Mouse (Mus musculus) retina, postnatal 1 day (tissue): ENCODE data around the gene Rora.

Experiments
- DNase-seq: peaks from one replicate; pipeline ENCODE4 v3.0.0-alpha.2; 2012

The Rora gene

DNA sequence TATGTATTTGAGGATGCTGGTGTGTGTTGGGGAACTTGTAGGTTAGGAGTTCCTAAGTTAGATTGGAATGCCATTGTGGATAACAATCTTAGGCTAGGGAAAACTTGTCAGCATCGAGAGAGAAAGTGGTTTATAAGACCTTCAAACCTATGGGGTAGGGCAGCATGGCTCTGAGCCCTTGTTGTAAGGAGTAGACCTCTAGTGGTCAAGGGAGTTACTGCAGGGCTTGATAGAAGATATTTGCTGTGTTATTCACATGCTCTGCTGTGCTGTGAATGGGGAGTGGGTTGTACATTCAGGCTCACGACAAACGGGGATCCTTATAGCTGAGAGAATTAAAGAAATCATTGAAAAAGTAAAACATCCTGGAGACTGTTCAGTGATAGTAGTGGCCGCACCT, 35.8 kb downstream of the Rora start:
- DNase-seq, result peak; percentile 83

DNA sequence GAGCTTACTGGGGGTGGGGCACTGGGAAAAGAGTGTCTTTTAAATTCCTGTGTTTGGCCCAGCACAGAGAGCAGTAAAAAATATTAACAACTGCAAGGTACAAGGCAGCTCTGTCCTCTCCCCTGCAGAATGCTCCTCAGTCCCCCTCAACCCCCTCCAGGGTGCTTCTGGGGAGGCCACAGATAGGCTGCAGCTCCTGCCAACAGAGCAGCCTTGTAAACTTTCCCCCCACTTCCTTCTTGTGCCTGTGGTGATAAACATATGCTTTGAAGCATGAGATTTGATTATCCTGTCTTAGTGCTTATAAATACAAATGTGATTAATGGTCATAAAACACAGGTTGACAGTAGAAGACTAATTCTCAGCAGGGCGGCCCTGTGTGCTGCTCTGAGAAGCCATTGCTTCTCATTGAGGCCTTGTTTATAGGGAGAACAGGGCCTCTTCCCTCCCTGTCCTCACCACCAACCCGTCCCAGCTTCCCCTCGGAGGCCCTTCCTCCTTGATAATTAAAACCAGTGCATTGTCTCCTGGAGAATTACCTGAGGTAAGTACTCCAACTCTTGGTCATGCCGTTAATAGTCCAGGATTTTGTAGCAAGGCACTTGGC, 41.4 kb downstream of the Rora start:
- DNase-seq, result peak; percentile 82

DNA sequence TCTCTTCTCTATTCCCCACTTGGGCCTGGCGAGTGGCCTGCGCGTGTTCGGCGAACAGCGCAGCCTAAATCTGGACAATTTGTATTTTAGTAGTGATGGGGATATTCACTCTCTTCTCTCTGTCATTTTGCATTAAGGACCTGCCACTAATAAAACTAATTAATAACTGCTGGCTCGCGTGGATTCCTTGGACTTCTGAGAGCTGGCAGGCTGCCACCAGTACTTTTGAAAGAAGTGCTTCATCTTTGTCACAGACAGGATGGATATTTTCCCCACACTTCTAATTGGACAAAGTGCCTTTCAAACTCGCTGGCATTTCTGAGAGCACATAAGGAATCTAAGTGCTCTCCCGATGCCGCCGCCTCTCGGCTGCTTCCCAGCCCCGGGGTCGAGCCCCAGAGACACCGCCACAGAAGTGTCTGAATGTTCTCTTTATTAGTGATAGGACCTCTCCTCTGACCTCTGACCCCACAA, 41.9 kb downstream of the Rora start:
- DNase-seq, result peak; percentile 95

DNA sequence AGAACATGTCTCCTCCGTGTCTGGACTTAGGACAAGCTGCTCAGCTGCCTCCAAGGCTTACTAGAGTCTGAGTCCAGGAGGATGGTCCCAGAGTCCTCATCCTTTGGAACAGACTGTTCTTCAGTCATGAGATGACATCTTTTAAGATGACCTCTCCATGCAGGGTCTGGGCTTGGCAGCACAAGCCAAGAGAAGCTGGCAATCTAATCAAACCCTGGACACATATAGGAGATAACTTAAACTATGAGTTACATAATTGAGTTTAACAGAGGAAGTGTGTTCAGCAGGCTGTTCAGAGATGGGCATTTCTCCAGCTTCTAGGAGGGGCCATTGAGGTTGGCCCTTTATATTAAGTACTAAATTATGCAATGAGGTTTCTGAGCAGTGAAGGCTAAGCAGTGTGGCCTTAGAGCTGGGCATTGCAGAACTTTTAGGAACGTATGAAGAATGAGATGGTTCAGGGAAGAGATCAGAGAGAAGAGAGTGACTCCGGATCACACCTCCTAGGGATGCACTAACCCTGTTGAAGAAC, 42.9 kb downstream of the Rora start:
- no peak for DNase-seq

DNA sequence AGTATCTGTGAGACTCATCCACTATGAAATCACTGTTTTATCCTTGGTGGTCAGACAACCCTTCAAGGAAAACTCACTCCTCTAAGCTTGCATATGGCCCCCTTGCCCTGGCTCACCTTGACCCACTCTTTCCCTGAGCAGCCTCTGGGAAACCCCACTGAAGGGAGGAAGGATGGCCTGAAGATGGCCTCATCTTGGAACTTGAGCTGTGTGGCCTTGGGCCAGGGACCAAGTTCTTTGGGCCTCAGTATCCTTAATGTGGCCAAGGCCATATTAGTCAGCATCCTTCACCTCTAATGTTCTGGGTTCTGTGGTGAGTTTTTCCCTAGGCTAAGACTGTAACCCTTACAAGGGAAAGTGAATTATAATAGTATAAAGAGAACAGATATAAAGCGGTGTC, 45.8 kb downstream of the Rora start:
- DNase-seq, result no peak

DNA sequence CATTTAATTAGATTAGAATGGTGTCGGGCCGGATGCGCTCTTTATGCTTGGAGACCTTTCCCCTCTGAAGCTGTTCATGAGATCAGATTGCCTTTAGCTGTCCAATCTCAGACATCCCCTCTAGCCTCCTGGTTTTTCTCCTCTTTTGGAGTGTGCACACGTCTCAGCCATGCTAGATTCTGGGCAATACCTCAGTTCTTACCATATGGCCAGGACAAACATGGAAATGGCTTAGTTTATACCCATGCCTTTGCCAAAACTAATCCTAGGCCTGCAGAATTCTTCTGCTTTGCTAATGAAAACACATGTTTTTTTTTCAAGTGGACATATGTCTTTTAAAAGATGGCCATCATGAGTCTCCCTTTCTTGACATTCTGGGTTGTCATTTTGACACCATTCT, 46.3 kb downstream of the Rora start:
- no peak for DNase-seq

DNA sequence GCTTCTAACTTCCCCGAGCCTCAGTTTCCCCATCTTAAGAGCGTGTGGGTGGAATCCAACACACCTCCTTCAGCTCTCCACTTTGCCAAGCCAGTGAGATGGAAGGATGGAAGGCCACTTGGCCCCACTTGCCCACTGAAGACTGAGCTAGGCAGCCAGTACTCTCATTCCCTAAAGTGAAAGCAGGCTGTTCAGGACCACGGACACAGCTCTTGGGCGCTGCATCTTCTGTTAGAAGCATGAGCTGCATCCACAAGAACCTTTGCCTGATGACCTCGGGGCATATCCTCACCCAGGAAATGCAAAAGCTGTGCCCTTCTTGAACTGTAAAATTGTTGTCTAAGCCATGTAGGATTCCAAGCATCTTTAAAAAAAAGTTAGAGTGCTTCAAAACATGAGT, 54.0 kb downstream of the Rora start:
- no peak for DNase-seq

DNA sequence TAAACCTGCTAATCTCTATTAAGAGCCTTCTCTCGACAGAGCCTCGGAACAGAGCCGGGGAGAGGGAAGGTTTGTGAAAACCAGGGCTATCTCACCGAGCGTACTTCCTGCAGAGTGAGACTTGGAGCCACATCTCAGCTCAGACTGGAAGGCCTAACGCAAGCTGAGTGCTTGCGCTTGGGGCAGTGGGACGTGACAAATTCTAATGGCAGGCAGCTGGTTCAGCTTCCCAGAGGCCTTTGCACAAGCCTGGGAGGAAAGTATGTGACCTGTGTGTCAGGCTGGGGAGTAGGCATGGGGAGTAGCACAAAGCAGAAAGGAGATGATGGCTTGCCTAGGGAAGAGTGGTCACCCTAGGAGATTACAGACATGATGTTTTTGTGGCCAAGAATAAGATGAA, 55.6 kb downstream of the Rora start:
- peak; percentile 73 for DNase-seq

DNA sequence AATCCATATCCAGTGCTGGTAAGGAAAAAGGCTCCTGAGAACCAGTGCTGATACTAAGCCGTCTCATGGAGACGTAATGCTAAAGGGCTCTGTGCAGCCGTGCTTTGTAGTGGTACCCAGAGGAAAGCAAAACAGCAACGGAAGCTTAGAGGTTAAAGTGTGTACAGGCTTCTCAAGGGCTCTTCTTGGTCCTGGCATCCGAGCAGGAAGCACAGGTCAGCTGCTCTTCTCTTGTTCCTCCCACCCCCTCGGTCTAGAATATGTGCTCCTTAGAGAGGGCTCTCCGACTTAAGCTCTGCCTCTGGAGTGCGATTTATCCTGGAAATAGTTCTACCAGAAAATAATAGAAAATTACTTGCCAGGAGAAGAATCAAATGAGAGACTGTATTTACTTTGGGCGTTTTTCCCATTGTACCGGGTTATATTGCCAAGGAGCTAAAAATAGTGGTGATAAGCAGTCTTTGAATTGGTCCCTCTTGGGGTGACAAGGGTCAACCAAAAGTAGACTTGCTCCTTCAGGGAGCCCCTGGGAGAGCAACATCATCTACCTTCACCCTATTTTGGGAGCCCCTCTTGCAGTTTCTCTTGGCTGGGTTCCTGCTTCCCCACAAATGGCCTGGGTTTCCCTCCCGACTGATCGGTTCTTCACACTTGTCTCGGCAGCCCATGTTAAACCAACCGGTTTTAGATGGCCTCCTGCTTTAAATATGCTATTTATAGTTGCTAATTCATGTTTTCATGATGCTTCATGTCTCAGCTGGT, 57.5 kb downstream of the Rora start:
- no peak for DNase-seq

DNA sequence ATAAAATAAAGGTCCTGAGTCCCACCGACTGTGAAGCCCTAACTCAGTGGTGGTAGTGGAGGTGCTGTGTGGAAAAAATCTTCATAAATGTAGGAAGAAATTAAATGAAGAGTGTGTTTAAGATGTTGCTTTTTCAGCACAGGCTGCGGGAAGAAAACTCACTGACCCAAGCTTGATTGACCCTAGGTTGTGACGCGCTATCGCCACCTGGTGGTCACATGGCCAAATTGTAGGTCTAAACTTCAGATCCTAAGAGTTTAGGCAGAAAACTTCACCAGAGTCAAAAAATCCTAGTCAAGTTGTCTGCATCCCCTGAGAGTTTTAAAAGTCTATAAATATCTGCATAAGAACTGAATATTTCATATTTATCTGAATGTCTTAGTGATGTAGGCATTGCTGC, 63.4 kb downstream of the Rora start:
- no peak for DNase-seq

DNA sequence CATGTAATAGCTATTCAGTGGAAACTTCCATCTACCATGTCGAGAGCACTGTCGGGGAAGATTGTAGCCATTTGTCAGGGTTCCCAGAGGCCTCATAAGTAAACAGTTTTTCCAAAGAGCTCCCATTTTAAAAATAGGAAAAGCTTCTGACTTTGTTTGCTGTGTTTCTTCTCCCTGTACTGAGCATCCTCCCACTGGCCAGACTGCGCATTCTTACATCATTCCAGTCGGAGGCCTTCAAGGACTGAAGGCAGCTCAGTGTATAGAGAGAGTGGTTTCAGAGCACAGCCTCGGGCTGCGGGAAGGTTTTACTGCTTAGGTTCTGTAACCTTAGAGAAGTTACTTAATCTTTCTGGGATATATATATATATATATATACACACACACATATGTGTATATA, 64.8 kb downstream of the Rora start:
- no peak for DNase-seq

DNA sequence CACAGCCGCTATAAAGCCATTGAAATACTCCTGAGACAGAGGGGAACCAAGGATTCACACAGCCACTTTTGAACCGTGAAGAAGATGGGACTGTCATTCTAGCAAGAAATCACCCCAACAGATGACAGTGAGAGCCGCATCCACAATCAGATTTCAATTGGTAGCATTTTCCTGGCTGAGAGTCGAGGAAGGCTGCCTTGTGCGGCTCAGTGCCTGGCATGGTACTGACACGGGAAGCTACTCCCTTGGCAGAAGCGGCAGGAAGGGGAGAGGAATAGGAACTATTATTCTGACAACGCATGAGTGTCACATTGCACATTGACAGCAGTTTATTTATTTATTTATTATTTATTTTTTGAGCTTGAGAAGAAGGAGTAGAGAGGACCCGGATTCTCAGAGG, 65.7 kb downstream of the Rora start:
- no peak for DNase-seq

DNA sequence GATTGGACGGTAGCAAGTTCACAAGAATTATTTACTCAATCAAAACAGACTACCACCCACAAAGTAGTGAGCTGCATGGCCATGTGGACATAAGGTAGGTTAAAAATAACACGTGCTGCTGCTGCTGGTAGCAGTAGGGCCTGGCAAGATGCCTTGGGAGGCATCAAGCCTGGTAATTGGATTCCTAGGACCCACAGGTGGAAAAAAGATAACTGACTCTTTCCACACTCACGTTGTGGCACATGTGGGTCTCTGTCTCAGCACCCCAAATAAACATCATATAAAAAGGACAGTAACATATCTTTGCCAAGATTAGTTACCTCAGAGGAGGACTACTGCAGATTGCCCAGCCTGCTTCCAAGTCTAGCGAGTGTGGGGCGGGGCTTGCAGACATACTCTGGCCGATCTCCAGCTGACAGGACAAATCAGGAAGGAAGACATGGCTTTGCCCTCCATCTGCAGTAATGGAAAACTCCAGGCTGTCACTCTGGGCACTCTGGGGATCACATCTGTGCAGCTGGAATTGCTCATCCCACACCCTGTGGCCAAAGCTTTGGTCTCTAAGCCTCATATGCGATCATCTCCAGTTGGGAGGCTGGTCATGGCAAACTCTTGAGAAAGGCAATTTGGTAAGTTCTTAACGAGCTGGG, 71.2 kb downstream of the Rora start:
- no peak for DNase-seq

DNA sequence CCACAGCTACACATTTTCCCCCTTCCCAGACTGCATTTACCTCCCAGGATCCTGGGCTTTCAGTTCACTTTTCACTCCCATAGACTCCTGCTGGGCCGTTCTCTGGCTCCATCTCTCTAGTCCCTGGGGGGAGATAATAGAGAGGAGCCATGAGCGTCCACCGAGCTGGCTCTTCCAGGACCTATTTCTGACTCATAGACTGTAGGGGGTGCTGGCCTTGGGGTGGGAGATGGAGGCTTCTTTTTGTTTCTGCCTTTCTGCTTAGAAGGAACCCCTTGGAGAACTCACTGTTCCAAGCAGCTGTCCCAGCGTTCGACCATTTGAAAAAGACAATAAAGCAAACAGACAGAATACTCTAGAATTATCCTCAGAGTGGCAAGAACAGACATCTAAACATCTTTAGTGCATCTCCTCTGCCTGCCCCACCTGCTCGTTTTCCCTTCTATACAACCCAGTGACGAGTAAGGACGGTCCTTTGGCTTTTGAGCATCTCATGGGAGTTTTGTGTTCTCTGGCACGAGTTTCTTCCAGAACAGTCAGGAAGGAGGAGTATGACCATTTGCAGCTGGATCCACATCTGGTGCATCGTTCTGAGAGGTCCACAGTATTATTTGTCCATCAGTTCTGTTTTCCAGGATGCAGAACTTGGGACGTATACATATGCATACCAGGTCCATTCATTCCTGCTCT, 73.7 kb downstream of the Rora start:
- no peak for DNase-seq

DNA sequence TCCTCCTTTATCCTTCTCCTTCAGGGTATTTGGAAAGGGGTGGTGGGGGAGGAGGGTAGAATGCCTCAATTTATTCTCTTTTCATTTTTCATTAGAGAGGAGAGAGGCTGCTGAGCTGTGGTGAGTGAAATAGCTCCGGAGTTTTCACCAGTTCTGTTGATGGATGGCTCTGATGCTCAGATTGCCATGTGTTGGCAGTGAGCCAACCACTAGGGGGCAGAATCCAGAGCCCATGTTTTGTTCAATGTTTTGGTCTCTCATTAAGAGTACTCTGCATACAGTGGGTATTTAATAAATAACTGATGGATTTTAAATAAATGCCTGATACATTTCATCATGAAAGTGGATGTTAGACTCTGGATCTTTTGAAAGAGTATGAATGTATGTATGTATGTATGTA, 77.9 kb downstream of the Rora start:
- peak; percentile 16 for DNase-seq

DNA sequence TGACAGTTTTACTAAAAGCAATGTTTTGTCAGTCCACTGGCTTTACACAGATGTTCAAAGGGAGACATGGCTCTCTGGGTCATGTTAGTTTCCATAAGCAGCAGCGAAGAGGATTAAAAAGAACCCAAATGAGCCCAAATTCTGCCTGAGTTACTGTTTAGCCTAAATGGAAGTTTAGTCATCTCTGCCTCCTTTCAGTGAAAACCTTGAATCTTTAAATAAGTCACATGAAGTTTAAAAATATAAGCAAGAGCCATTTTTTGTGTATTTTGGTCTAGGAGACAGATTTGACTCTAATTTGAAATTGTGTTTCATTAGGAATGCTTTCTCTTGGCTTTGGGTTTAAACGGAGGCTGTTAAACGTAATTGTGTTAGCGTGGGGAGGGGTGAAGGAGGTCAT, 79.3 kb downstream of the Rora start:
- DNase-seq, result no peak

DNA sequence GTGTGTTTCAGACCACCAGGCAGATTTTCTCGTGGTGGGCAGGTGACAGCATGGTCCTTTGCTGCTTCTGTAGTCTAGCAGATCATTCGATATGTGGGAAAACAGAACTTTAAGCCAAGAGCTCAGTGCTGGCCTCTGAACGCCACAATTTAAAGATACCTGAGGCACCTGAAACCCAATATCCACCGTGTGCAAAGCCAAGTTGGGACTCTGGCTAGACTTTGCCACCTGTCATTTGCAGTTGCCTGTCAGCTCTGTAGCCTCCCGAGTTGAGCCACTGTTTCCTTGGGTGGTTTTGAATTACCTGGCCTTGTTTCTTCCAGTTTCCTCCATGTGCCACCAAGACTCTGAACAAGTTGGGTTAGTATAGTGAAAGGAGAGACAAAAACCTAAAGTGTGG, 82.3 kb downstream of the Rora start:
- DNase-seq, result no peak

DNA sequence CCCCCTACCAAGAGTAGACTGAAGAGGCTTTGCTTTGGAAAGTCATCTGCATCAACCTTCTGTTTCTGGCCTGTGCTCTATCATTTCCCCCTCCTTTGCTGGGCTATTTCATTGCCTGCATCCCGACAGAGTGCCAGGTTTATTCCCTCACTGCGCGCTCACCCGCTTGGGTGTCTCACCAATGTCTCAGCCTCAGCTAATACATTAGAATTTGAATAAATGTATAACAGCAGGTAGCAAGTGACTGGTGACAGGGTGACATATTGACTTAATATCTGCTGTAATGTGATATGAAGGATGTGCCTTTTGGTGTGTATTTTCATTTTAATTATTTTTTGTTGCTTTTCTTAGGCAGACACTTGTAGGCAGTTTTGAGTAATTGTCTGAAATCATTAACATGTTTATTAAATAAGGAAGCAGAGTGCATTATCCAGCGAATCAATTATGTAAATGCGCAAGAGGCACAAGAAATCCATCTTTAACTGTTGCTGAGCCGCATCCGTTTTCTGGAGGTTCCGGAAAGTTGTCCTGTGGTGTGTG, 83.7 kb downstream of the Rora start:
- DNase-seq, result no peak

DNA sequence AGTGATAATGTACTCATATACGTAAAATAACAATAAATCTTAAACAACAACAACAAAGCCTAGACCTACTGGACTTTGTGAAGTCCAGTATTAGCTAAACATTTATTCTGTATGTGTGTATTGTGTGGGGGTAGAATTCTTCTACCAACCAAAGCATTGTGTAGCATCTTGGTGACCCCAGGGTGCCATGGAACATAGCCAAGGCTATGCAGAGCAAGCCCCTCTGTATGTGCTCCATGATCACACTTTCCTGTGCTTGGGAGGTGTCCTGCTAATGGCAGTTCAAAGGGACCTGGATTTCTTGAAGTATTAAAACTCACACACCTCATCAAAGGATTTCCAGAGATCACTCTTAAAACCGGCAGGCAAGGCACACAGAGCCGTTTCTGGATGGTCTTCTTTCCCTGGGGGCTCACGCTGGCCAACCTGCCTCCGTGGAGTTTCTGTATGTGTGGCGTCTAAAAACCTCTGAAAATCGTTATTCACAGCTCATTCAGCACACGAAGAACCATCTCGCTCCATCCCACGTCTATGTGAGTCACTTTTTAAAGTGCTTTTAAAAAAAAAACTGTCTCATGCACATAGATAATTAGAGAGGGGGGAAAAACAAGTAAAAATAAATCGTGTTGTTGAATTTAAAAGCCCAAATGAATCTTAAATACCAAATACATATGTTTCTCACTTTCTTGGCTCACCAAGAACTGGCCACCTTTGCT, 92.5 kb downstream of the Rora start:
- no peak for DNase-seq

DNA sequence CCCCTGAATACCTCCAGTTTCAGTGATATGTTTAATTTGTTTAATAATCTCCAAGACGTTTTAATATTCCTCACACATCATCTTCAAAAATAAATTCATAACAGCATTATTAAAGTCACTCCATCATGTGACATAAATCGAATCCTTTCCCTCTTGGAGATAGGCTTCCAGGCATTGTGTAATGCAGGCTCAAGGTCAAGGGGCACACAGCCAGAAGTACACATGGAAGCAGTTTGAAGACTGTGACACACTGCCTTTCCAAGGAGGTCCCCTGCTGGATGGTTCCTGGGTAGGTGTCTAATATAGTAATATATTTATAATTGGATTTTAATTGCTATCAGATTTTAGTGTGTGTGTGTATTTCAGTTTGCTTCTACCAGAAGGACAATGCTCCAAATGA, 103.4 kb downstream of the Rora start:
- DNase-seq, result no peak

DNA sequence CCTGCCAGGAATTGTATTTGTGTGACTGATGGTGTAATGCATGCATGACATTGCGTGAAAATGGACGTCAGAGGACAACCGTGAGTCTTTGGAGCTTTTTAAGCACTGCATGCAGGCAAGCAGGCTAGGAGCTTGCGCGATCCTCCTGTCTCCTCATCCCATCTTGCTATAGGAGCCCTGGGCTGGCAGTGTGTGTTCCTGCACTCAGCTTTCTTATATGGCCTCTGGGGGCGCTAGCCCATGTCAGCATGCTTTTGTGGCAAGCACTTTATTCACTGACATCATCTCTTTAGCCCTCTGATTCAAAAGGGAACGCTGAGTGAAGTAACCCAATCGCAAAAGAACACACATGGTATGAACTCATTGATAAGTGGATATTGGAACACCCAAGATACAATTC, 105.7 kb downstream of the Rora start:
- DNase-seq, result peak; percentile 49

DNA sequence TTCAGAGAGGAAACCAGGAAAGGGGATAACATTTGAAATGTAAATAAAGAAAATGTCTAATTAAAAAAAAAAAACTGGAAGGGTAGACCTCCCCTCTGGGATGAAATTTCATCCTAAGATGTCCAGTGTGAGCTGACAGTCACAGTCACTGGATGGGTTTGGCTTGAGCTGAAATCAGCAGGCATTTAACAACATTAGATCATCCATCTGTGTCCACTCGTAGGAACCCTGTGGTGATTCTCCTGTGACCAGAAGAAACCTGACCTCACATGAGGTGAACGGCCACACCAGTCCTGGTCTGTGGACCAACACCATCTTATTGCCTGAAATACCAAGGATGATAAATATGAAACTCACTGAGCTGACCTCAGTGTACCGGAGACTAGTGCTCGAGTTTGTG, 106.7 kb downstream of the Rora start:
- no peak for DNase-seq

DNA sequence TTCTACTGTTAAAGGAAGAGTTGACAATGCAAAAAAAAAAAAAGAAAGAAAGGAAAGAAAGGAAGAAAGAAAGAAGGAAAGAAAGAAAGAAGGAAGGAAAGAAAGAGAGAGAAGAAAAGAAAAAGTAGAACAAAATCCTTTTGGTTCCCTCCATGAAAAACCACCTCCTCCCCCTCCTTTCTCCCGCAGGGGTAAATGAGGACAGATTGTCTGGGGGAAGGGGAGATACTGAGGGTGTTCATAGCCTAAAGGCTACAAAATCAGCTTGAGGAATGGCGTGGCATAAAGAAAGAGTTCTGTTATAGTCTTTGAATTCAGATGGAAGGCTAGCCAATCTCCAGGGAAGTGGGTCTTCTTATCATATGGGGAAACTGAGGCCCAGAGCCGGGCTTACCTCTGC, 107.3 kb downstream of the Rora start:
- no peak for DNase-seq
